Mouse (Mus musculus) MEL (cell line): ENCODE data around the gene Hoxa5. TPM values are rescaled to one million over a fixed set of nuclear protein-coding genes. Genes with fewer than 3 reads are reported as not detected.

Experiments
- DNase-seq: peaks from one replicate; pipeline ENCODE4 v3.0.0; 2011; ENCODE audit warnings: low read depth, low spot score
- H3K27ac ChIP-seq: 2 replicates; pipeline ENCODE4 v1.5.1; 2012; ENCODE audit warnings: low read depth, mild to moderate bottlenecking, control low read depth, low read length, moderate library complexity; ENCODE audit not compliant: control insufficient read depth
- H3K27me3 ChIP-seq, 2 experiments: fragments of 150-350 bp in 1 of 2; sonication (generic) in 1 of 2; 2 replicates each; pipeline ENCODE4 v1.6.1; 2012; ENCODE audit warnings: low read length in 2 of 2, mild to moderate bottlenecking in 2 of 2, improper control_type of control experiment in 1 of 2, moderate library complexity in 1 of 2; ENCODE audit not compliant: insufficient read depth in 2 of 2, control insufficient read depth in 1 of 2
- H3K36me3 ChIP-seq, 2 experiments: 2 replicates each; pipeline ENCODE4 v1.6.1; 2012 to 2014; ENCODE audit warnings: low read length in 2 of 2, improper control_type of control experiment in 1 of 2, inconsistent platforms in 1 of 2, mild to moderate bottlenecking in 1 of 2; ENCODE audit not compliant: insufficient read depth in 2 of 2, control insufficient read depth in 1 of 2
- H3K4me1 ChIP-seq, 2 experiments: fragments of 150-350 bp in 1 of 2; sonication (generic) in 1 of 2; 2 replicates each; pipeline ENCODE4 v1.6.1; 2012; ENCODE audit warnings: low read length in 2 of 2, improper control_type of control experiment in 1 of 2, mild to moderate bottlenecking in 1 of 2; ENCODE audit not compliant: insufficient read depth in 2 of 2, control insufficient read depth in 1 of 2
- H3K4me3 ChIP-seq, 2 experiments: fragments of 150-350 bp in 1 of 2; sonication (generic) in 1 of 2; 2 replicates each; pipeline ENCODE4 v1.5.1; 2012; ENCODE audit warnings: low read depth in 2 of 2, low read length in 2 of 2, mild to moderate bottlenecking in 2 of 2, moderate library complexity in 2 of 2, control low read depth in 1 of 2, improper control_type of control experiment in 1 of 2; ENCODE audit not compliant: control insufficient read depth in 1 of 2, insufficient read depth in 1 of 2
- H3K79me2 ChIP-seq: 2 replicates; pipeline ENCODE4 v1.6.1; 2012; ENCODE audit warnings: mild to moderate bottlenecking, low read length, moderate library complexity; ENCODE audit not compliant: control insufficient read depth, poor library complexity, insufficient read depth
- H3K9ac ChIP-seq: 2 replicates; pipeline ENCODE4 v1.6.1; 2012; ENCODE audit warnings: low read depth, mild to moderate bottlenecking, control low read depth, low read length, moderate library complexity; ENCODE audit not compliant: control insufficient read depth, poor library complexity, severe bottlenecking
- H3K9me3 ChIP-seq: fragments of 150-350 bp; sonication (generic); replicated peaks from 2 replicates; pipeline ENCODE4 v1.6.1; 2012; ENCODE audit warnings: mild to moderate bottlenecking, low read length, improper control_type of control experiment, moderate library complexity; ENCODE audit not compliant: insufficient read depth
- CTCF ChIP-seq, 3 experiments: IDR thresholded peaks in 2 of 3; conservative IDR thresholded peaks in 1 of 3; 2 replicates each; pipeline ENCODE4 v1.5.1; 2011 to 2012; ENCODE audit warnings: low read length in 3 of 3, low read depth in 2 of 3, mild to moderate bottlenecking in 2 of 3, improper control_type of control experiment in 1 of 3, inconsistent platforms in 1 of 3, mixed read lengths in 1 of 3, moderate library complexity in 1 of 3; ENCODE audit not compliant: control insufficient read depth in 1 of 3, insufficient read depth in 1 of 3, poor library complexity in 1 of 3, severe bottlenecking in 1 of 3
- ELF1 ChIP-seq: IDR thresholded peaks from 2 replicates; pipeline ENCODE4 v1.6.1; 2014; ENCODE audit warnings: low read depth, mild to moderate bottlenecking, inconsistent platforms, low read length, improper control_type of control experiment, moderate library complexity
- EP300 ChIP-seq, 2 experiments: IDR thresholded peaks; 2 replicates each; pipeline ENCODE4 v1.6.1; 2011; ENCODE audit warnings: improper control_type of control experiment in 2 of 2, low read length in 2 of 2, low read depth in 1 of 2, mild to moderate bottlenecking in 1 of 2
- KAT2A ChIP-seq: conservative IDR thresholded peaks from 2 replicates; pipeline ENCODE4 v1.6.1; 2012; ENCODE audit warnings: low read depth, low read length, improper control_type of control experiment, inconsistent platforms
- MAFK ChIP-seq: IDR thresholded peaks from 2 replicates; pipeline ENCODE4 v1.6.1; 2011; ENCODE audit warnings: low read depth, mild to moderate bottlenecking, low read length, improper control_type of control experiment, borderline replicate concordance
- MAX ChIP-seq: IDR thresholded peaks from 2 replicates; pipeline ENCODE4 v1.6.1; 2011; ENCODE audit warnings: low read length, improper control_type of control experiment
- MAZ ChIP-seq: IDR thresholded peaks from 2 replicates; pipeline ENCODE4 v1.6.1; 2012; ENCODE audit warnings: low read depth, mild to moderate bottlenecking, inconsistent platforms, low read length, improper control_type of control experiment
- MXI1 ChIP-seq: IDR thresholded peaks from 2 replicates; pipeline ENCODE4 v1.6.1; 2011; ENCODE audit warnings: mild to moderate bottlenecking, low read depth, low read length, improper control_type of control experiment
- MYB ChIP-seq: IDR thresholded peaks from 2 replicates; pipeline ENCODE4 v1.6.1; 2011; ENCODE audit warnings: mild to moderate bottlenecking, low read depth, low read length, improper control_type of control experiment
- NELFE ChIP-seq: IDR thresholded peaks from 2 replicates; pipeline ENCODE4 v1.6.1; 2011; ENCODE audit warnings: low read depth, low read length, improper control_type of control experiment
- POLR2AphosphoS2 ChIP-seq: IDR thresholded peaks from 2 replicates; pipeline ENCODE4 v1.6.1; 2011; ENCODE audit warnings: low read length, improper control_type of control experiment
- RAD21 ChIP-seq: IDR thresholded peaks from 2 replicates; pipeline ENCODE4 v1.6.1; 2011; ENCODE audit warnings: mild to moderate bottlenecking, low read depth, low read length, improper control_type of control experiment
- RCOR1 ChIP-seq: IDR thresholded peaks from 2 replicates; pipeline ENCODE4 v1.6.1; 2012; ENCODE audit warnings: low read depth, mild to moderate bottlenecking, inconsistent platforms, low read length, improper control_type of control experiment
- TAL1 ChIP-seq: IDR thresholded peaks from 2 replicates; pipeline ENCODE4 v1.6.1; 2012; ENCODE audit warnings: mild to moderate bottlenecking, inconsistent platforms, low read length, moderate library complexity, mixed read lengths
- UBTF ChIP-seq: IDR thresholded peaks from 2 replicates; pipeline ENCODE4 v1.6.1; 2012; ENCODE audit warnings: low read depth, mild to moderate bottlenecking, inconsistent platforms, low read length, improper control_type of control experiment, moderate library complexity, borderline replicate concordance; ENCODE audit not compliant: insufficient read depth
- USF2 ChIP-seq, 2 experiments: IDR thresholded peaks; 2 replicates each; pipeline ENCODE4 v1.6.1; 2011 to 2012; ENCODE audit warnings: improper control_type of control experiment in 2 of 2, low read length in 2 of 2, borderline replicate concordance in 1 of 2, inconsistent platforms in 1 of 2, low read depth in 1 of 2, mild to moderate bottlenecking in 1 of 2; ENCODE audit not compliant: insufficient read depth in 1 of 2
- ZKSCAN1 ChIP-seq: IDR thresholded peaks from 2 replicates; pipeline ENCODE4 v1.6.1; 2012; ENCODE audit warnings: low read depth, mild to moderate bottlenecking, inconsistent platforms, low read length, improper control_type of control experiment, moderate library complexity
- ZMIZ1 ChIP-seq: IDR thresholded peaks from 2 replicates; pipeline ENCODE4 v1.6.1; 2012; ENCODE audit warnings: low read depth, mild to moderate bottlenecking, inconsistent platforms, low read length, improper control_type of control experiment, moderate library complexity
- ZNF384 ChIP-seq: IDR thresholded peaks from 2 replicates; pipeline ENCODE4 v1.6.1; 2012; ENCODE audit warnings: low read depth, mild to moderate bottlenecking, inconsistent platforms, low read length, improper control_type of control experiment
- polyA plus RNA-seq, 2 experiments: library from polyadenylated mRNA; stranded (reverse) in 1 of 2; unstranded in 1 of 2; fragments of >175 nt in 1 of 2; fragments of >200 nt in 1 of 2; gene quantifications; 2 replicates each; pipeline versions ENCODE4 v1.2.1 to v1.2.4; 2012; ENCODE audit warnings: low replicate concordance in 2 of 2, low read depth in 1 of 2; ENCODE audit not compliant: insufficient read length in 2 of 2, insufficient read depth in 1 of 2, missing spikeins in 1 of 2
- total RNA-seq: library from RNA; depleted of rRNA; stranded (reverse); fragments of 300-350 nt; gene quantifications from 2 replicates; pipeline ENCODE4 v1.2.3, GENCODE M21; 2012

Gene Hoxa5
- total and polyA plus RNA-seq, 3 experiments, result not detected

DNA sequence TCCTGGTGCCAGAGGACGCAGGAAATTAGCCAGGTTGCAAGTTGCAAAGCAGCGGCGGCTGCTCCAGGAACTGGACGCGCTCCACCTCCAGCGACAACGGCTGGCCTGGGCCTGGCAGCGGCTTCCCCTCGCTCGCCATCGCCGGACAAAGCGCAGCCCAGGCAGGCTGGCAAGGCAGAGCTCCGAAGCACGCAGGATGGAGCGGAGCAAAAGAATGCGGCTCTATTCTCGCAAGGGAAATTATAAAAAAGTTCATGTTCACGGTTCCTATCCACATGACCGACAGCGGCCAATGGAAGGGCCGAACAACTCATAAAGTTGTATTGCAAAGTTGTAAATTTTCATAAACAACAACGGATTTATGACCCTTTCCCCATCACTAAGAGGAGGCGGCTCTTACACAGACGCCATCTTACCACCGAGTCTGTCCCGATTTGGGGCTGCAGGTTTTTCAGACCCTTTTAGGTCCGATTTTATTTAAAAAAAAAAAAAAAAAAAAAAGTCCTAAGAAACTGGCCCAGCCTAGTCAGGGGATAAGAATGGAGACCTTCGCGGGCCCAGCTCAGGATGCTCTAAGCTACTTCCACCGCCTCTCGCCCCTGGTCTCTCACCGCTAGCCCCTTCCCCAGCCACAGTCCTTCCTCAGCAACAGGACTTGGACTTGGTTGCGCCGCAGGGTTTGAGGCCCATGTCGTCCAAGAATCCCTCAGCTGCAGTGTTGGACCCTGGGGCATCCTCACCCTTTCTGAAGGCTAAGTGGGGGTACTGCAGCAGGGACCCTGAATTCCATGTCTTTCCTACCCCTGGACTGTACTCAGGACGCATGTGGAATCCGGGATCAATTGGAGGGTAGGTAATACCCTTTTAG is 9.0 kb upstream of the Hoxa5 start, which contains the start of the genes Hoxa3 and Gm28308:
TSS of gene Hoxa3 (minus strand) at position 218 of the 868 bp plus-strand sequence.
TSS of gene Gm28308 (minus strand) at position 221 of the 868 bp plus-strand sequence.
- TF ChIP-seq USF2 (IDR thresholded peaks at IDR 0.05; ENCODE audit: borderline replicate concordance in 1 of 2, insufficient read depth in 1 of 2, low read depth in 1 of 2, low read length in 2 of 2), result no peak
- TF ChIP-seq KAT2A, result no peak
- no peak for TF ChIP-seq UBTF
- TF ChIP-seq EP300 (IDR thresholded peaks at IDR 0.05; ENCODE audit: low read depth in 1 of 2, low read length in 2 of 2), result no peak
- no peak within 1 kb of the TSS for H3K4me3 ChIP-seq
- H3K4me1 ChIP-seq, result no peaks in the 10 kb centered on the region
- no peak for DNase-seq
- no peak within 1 kb of the TSS for H3K9ac ChIP-seq
- H3K79me2 ChIP-seq, result no peaks in the 10 kb centered on the region
- H3K36me3 ChIP-seq, result no peaks in the 10 kb centered on the region
- H3K27ac ChIP-seq, result no peak within 1 kb of the TSS
- no peaks in the 10 kb centered on the region for H3K9me3 ChIP-seq
- no peaks in the 10 kb centered on the region for H3K27me3 ChIP-seq

DNA sequence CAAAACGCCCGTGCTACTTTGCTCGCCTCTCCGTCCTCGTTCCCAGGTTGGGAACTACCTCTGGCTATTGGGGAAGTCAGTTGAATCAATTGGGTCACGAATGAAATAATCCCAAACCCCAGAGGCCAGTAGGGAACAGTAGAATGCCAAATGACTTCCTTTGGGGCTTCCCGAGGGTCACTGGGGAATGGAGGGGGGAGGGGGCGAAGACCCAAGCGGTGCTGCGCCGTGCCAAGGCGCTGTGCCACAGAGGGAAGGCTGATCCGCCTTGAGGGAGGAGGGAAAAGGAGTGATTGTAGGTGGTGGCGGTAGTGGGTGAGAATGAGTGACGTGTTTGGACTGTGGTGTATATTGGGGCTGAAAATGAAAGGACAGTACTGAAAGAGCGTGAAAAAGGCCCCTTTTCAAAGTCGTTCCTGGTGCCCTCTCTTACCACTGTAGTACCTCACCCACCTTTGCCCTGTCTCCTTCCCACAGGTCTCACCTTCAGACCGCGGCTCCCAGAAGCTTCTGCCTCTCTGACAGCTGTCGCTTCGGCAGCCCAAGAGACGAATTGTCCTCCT is 8.2 kb upstream of the Hoxa5 start:
- DNase-seq, result no peak
- H3K4me1 ChIP-seq, result no peaks in the 10 kb centered on the region
- H3K27ac ChIP-seq, result no peak overlapping the region
- H3K27me3 ChIP-seq, result no peaks in the 10 kb centered on the region
- no peak for TF ChIP-seq MYB
- no peak for TF ChIP-seq ZMIZ1
- no peak for TF ChIP-seq POLR2AphosphoS2
- TF ChIP-seq MXI1, result no peak
- no peak for TF ChIP-seq MAFK
- TF ChIP-seq ELF1, result no peak
- TF ChIP-seq NELFE, result no peak
- TF ChIP-seq MAZ, result no peak
- no peak for TF ChIP-seq RAD21
- no peak for TF ChIP-seq ZKSCAN1
- no peak for TF ChIP-seq UBTF
- TF ChIP-seq ZNF384, result no peak
- no peak for TF ChIP-seq TAL1
- TF ChIP-seq CTCF (IDR thresholded peaks at IDR 0.05 in 2 of 3, conservative IDR thresholded peaks at IDR 0.05 in 1 of 3; ENCODE audit: control insufficient read depth in 1 of 3, insufficient read depth in 1 of 3, low read depth in 2 of 3, low read length in 3 of 3, poor library complexity in 1 of 3, severe bottlenecking in 1 of 3), result no peak
- no peak for TF ChIP-seq MAX
- no peak for TF ChIP-seq RCOR1
- H3K9ac ChIP-seq, result no peak overlapping the region
- no peaks in the 10 kb centered on the region for H3K36me3 ChIP-seq
- H3K79me2 ChIP-seq, result no peaks in the 10 kb centered on the region
- H3K4me3 ChIP-seq, result no peak overlapping the region
- H3K9me3 ChIP-seq, result no peaks in the 10 kb centered on the region
